Mouse (Mus musculus) adrenal gland, adult 18-20 months (tissue): ENCODE measurements around the gene Dntt. TPM values are rescaled to one million over a fixed set of nuclear protein-coding genes. Genes with fewer than 3 reads are reported as not detected.
A peak's percentile ranks its signal among the peaks of the same experiment; 100 is the strongest.

ENCODE experiments used
- DNase-seq, 2 experiments: peaks; one replicate each; pipeline ENCODE4 v3.0.0; 2021 to 2022; ENCODE audit warnings: low spot score in 2 of 2
- total RNA-seq, 2 experiments: library from RNA; stranded (reverse); gene quantifications; 1 replicate in 1 of 2; 2 replicates in 1 of 2; pipeline ENCODE4 v1.2.3; 2021

Gene Dntt
- total RNA-seq, 2 experiments from 2014 or later = not detected

DNA sequence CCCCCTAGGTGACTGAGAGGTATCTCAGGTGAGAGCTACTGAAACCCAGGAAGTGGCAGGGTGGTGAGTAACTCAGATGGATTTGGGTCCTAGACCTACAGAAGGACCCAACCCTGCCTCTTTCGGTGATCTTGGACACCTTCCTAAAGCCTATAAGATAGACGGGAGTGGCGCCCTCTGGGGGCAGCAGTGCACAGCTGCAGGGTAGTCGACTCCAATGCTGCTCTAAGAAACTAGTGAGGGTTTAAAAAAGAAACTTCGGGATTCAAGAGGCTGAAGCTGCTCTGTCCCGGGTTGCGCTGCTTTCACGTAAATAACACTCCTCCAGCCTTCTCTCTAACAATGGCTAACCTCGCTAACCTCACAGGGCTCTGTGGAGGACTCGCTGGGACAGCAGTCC lies 24.5 kb downstream of the Dntt start:
- peak in 1 of 2 experiments; percentile 28 for DNase-seq

DNA sequence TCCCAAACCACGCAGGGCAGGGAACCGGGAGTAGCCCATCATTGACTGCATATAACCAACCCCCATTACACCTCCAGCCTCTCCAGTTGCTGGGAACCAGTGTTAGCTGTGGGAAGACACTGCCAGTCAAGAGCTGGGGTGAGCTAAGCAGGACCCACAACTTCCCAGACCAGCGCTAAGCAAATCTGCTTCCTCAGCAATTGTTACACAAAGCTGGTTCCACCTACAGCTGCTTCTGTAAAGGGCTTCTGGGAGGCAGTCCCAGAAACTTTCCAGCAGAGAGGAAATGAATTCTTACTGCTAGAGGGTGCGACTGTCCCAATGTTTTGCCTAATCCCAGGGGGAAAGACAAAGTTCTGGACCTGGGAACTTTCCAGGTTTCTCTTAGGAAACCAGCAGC lies 25.6 kb downstream of the Dntt start:
- DNase-seq = no peak

DNA sequence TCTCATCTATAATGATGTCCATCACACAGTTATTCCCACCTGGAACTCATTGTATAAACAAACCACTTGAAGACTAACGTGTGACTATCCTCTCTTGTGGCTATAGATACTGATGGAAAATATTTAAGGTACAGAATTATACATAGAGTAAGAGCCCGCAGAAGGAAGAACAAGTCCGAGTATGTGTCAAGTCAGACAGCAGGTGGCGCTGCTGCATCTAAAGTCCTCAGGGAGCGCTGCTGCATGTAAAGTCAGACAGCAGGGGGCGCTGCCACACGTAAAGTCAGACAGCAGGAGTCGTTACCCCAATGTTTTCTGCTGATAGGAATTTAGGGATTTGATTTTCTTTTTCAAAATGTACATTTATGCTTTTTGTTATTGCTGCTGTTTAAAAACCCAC lies 42.4 kb downstream of the Dntt start:
- peak; percentile 82 to 89 for DNase-seq

DNA sequence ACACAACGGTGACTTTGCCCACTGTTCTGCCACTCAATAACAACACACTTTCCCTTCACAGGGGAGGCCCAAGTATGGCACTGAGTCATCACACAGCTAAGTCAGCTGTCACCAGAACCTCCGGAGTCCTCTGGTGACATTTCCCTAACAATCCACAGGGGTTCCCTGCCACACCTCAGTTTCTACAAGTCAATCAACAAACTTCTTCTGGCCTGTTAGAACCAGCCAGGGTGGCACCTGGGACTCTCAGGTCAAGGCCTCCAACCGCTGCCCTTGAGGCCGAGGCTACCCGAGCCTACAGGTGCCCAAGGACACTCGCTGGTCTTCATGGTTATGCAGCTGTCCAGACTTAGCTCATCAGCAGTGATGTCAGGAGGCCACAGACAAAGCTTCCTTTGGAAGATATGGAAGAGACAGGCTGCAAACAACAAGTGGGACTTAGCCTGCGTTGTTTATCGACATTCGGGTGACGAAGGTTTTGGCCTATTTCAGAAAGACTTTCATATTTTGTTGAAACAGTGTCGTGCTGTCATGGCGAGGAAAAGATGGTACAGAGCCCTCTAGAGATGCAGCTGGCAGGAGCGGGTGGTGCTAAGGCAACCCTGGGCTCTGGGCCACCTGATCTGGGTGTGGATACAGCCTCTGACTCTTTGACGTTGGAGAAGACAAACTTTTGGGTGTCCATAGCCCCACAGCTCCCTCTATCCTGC lies 44.8 kb downstream of the Dntt start:
- no peak for DNase-seq

DNA sequence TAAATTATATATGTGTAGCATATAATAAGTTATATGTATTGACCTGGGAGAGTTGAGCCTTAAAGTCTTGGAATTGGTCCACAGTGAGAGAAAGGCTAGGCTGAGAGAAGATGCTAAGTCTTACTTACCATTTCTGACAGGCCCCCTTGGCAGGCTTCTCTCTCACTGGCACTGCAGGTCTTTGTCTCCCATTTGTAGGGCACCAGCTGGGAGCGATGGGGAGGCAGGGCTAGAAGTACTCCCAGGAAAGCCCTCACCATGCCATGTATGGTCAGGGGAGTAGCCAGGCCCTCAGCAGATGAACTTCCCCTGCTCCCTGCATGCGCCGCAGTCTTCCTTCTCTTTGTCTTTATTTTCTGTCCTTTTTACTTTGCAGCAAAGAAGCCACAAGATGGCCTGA lies 47.8 kb downstream of the Dntt start, which contains the start of gene Opalin:
Opalin (minus strand) TSS at position 208 of the 400 bp plus-strand sequence.
- no peak for DNase-seq

DNA sequence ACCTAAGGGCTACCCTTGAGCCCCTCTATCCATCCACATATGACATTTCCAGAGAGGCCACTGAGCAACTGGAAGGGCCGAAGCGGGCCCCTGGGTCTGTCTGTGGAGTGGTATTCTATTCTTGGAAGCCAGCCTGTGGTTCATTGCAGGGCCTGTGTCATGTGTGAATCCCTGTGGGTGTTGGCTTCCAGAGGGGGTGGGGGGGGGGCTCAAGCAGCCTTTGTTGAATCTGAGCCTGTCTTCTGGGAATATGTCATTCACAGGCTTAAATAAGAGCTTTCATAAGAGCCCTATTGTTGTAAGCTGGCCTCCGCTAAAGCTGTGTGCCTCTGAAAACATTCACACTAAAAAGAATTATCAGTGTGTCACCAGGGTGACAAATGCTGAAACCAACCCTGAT lies 52.5 kb downstream of the Dntt start:
- no peak for DNase-seq

DNA sequence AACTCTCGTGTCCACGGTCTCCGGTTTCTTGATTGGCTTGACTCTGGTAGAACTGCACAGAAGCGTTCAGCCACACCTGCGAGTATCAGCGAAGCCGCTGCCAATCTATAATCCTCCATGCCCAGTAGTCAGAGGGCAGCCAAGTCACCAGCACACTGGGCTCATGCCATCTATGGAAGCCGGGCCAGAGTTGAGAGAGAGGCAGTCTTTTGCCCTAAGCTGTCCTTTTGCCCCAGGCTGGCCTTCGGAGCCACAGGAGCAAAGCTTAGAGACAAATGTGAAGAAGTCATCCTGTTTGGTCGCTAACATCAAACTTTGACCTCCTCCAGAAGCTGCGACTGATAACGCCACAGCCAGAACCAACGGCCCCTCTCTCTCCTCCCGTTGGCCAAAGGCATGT lies 54.6 kb downstream of the Dntt start:
- DNase-seq = no peak

DNA sequence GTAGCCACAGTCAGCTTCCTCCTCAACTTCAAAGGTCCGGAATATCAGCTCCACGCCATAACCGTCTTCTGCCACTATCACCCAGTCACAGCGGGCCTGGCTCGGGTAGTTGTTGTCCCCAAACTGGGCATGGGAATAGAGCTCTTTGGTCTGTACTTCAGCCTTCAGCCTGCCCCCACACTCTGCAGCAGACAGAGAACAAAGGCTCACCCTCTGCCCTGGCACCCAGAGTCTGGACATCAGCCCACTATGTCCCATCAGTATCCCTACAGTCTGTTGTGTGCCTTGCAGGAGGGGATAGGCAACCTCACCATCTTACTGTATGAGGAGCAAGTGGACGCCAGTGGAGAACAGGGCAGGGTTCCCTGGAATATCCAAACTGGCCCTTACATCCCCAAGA lies 57.2 kb downstream of the Dntt start:
- no peak for DNase-seq

DNA sequence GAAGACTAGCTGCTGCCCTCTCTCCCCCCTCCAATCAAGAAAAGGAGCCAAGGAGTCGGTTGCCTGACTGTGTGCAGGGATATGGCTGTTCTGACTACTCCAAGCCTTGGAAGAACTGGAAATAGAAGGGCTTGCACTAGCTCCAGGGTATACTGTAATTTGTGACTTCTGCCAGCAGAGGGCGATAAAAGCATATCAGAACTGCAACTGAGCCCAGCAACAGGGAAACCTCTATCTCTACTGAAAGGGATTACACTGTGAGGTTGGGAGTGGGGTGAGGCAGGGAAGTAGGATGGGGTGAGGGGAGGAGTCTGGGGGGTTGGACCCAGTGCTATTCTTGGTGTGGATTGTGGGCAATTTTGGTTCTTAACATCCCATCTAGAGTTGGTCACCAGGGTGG lies 57.6 kb downstream of the Dntt start:
- DNase-seq = peak; percentile 59 to 65

DNA sequence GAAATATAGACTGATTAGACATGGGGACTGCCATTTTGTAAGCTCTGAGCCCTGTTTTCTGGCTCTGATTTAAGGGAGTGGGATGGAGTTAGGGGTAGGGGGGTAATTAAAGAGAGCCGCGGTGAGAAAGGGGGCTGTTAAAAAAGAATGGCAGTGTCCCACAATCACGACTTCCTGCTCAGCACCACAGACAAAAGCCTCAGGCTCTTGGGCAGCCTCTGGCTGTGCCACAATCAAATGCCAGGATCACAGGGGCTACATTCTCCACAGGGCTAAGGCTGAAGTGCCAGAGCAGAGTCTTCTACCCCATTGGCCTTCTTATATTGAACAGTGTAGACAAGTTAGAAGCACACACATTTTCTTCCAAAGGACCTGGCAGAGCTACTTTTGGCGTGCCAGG lies 58.8 kb downstream of the Dntt start:
- DNase-seq = no peak

DNA sequence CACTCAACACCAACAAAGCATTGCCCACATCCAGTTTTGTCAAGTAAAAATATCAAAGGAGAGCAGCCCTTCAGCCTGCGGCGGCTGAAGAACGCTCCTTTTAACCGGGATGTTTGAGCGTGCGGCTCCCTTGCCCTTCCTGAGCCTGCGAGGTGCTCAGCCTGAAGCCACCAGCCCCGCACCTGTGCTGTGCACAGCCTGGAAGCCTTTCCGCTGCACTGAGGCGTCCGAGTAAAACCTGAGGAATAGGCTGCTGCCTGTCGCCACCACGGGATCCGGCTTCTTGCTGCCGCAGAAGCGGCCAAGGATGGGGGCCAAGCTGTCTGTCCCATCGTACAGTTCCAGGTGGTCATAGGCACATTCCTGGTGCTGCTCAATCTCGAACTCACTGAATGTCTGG lies 59.4 kb downstream of the Dntt start:
- no peak for DNase-seq

DNA sequence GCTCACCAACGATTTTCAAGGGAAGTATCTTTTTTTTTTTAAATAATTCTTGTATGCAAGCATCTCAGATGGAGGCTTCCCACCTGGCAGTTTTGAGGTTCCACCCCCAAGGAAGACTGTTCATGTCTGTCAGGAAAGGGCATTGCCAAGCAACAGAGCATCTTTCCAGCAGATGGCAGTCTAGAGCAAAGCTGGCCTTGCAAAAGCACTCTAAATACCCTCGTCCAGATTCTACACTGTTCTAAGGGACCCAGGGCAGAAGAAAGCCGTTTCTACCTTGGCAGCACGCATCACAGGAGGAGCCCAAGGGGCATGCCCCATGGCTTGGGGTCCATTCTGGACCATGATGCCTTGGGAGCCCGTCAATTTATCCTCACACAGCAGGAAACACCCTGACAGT lies 60.8 kb downstream of the Dntt start:
- DNase-seq = peak; percentile 39 to 40

DNA sequence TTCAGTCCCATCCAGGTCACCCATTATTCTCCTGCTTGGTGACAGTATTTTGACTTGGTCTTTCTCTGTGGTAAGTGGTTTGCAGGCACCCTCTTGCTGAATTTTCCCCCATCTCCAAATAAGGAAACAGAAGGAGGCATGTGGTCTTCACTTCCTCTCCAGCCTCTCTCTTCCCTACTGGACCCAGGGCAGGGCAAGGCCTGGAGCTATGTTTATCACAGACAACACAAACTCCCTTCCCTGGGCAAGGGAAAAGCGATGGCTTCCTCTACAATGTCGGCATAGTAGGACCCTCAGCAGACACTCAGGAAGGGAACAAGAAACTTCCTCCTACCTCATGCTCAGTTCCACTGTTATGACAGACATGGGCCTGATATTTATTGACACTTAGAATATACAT lies 62.8 kb downstream of the Dntt start:
- no peak for DNase-seq

DNA sequence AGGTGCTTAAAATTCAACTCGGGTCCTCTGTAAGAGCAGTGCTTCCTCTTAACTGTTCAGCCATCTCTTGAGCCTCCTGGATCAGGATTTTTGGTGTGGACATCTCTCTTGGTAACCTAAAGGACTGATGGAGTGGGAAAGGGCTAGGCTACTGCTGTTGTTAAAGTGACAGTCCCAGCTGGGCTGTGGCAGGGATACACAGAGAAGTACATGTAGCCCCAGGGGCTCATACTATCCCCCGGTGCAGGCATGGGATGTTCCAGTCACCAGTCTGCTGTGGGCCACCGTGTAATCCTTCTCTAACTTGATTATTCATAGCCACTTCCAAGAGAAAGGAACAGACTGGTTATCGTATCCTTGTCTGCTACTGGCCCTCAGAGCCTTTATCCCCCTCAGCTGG lies 68.0 kb downstream of the Dntt start:
- no peak for DNase-seq

DNA sequence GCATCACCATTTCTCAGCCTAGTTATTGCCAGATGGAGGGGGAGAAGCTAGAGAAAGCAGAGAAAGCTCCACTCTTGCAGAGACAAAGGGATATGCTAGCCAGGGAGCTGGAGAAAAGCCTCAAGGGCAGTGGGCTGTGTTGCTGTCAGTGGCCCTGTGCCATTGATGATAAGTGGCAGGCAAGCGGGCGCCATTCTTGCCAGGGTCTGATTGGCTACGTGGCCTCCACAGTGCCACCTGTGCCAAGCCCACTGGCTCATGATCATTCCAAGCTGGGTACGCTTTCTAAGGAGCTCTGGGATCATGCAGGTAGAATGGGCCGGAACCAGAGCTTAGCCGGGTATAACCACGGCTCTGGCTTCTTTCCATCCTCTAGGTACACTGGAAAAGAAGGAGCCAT lies 71.8 kb downstream of the Dntt start:
- DNase-seq = no peak

DNA sequence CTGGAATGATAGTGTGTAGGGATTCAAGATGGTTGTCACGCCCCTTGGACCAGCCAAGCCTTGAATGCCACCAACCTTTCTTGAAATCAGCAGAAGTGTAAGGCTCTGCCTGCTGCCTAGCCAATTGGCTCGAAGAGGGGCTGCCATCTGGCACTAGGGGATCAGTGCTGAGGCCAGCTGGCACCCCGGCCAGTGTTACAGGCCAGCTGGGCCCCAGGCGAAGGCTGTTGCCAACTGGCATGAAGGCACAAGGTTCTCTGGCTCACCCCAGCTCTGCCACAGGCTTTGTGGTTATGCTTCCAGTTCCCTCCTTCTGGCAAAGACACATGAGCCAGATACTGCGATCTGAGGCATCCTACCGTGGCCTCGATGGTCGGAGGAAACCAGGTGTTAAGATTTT lies 72.3 kb downstream of the Dntt start:
- peak in 1 of 2 experiments; percentile 50 for DNase-seq

DNA sequence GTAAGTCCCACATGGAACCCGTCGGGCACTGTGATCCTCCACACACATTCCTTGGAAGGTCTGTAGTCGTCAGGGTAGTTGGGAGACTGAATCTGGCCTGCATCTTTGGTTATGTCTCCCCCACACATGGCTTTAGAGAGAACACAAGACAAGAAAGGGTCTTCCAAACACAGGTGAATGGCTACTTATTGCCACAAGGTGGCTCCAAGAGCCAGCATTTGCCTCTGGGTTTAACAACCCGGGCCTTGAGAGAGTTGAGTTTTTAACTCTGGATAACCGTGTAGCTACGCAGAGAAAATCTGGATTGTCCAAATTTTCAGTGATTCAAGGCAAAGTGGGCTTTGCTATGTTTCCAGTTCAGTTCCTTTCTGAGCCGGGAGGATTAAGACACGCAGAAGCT lies 75.8 kb downstream of the Dntt start:
- DNase-seq = no peak

DNA sequence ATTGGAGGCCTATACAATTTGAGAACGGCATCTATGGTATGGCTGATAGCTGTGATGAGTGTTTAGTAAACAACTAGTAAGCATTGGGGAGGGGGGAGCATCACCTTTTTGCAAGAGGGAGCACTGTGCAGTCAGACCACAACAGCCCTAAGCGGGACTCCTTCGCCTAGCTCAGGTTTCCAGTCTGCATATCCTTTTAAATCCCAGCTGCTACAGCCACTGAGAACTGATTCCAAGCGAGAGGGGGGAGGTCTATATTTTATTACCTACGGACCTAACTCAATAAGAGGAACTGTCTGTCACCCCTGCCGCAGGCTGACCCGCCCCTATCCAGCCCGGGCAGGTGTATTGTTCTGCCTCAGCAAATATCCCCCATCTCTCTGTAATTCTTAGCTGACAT lies 78.5 kb downstream of the Dntt start:
- DNase-seq = no peak

DNA sequence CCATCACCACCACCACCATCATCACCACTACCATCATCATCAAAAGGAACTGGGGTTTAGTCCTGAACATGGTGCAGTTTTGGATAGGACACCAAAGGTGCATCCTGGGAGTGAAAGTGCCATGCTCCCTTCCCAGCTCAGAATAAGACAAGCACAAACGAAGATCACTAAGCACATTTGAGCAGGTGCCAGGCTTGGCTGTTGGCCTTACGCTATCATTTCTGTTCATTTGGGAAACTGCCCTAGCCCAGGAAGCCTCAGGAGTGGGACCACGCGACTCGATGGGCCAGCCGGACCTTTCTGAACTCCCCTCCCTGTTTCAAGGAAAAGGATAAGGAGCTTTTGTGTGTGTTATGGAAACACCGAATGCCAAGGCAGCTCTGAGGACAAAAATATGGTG lies 79.6 kb downstream of the Dntt start:
- DNase-seq = no peak
